Mouse (Mus musculus): ENCODE measurements around the gene Acvr1b.

The Acvr1b gene

GRCm38 (mm10) chr15:101146100-101146965 is 27.5 kb upstream of the Acvr1b start:
- DNase-seq (ENCODE audit: extremely low spot score, low spot score): no peak

- no peak for DNase-seq (ENCODE audit: extremely low spot score, low spot score)
Measured at GRCm38 (mm10) chr15:101147115-101147909, 26.6 kb upstream of the Acvr1b start.

- no peak for DNase-seq (ENCODE audit: extremely low spot score, low spot score)
Measured at GRCm38 (mm10) chr15:101147910-101148273, 26.0 kb upstream of the Acvr1b start.

- DNase-seq (ENCODE audit: extremely low spot score, low spot score): no peak
Measured at GRCm38 (mm10) chr15:101148604-101149003, 25.3 kb upstream of the Acvr1b start.

GRCm38 (mm10) chr15:101151409-101152261 is 22.2 kb upstream of the Acvr1b start:
- no peak for DNase-seq (ENCODE audit: extremely low spot score, low spot score)

- no peak for DNase-seq (ENCODE audit: extremely low spot score, low spot score)
Measured at GRCm38 (mm10) chr15:101154700-101155616, 18.9 kb upstream of the Acvr1b start.

GRCm38 (mm10) chr15:101160128-101160527 is 13.7 kb upstream of the Acvr1b start:
- DNase-seq (ENCODE audit: extremely low spot score, low spot score): no peak

GRCm38 (mm10) chr15:101160591-101160990 is 13.3 kb upstream of the Acvr1b start:
- DNase-seq (ENCODE audit: extremely low spot score, low spot score): peak; percentile 32

- no peak for DNase-seq (ENCODE audit: extremely low spot score, low spot score)
Measured at GRCm38 (mm10) chr15:101161534-101161933, 12.3 kb upstream of the Acvr1b start.

GRCm38 (mm10) chr15:101163056-101163458 is 10.8 kb upstream of the Acvr1b start:
- no peak for DNase-seq (ENCODE audit: extremely low spot score, low spot score)

GRCm38 (mm10) chr15:101163854-101164253 is 10.0 kb upstream of the Acvr1b start:
- no peak for DNase-seq (ENCODE audit: extremely low spot score, low spot score)

GRCm38 (mm10) chr15:101164291-101164690 is 9.6 kb upstream of the Acvr1b start:
- DNase-seq (ENCODE audit: extremely low spot score, low spot score): no peak

- DNase-seq (ENCODE audit: extremely low spot score, low spot score): no peak
Measured at GRCm38 (mm10) chr15:101165658-101166437, 8.0 kb upstream of the Acvr1b start.

GRCm38 (mm10) chr15:101167553-101167952 is 6.3 kb upstream of the Acvr1b start:
- DNase-seq (ENCODE audit: extremely low spot score, low spot score): no peak

GRCm38 (mm10) chr15:101169910-101170309 is 4.0 kb upstream of the Acvr1b start:
- no peak for DNase-seq (ENCODE audit: extremely low spot score, low spot score)

GRCm38 (mm10) chr15:101170413-101170980 is 3.4 kb upstream of the Acvr1b start:
- DNase-seq (ENCODE audit: extremely low spot score, low spot score): no peak

GRCm38 (mm10) chr15:101171272-101171671 is 2.6 kb upstream of the Acvr1b start:
- DNase-seq (ENCODE audit: extremely low spot score, low spot score): no peak

- DNase-seq (ENCODE audit: extremely low spot score, low spot score): no peak
Measured at GRCm38 (mm10) chr15:101172016-101172415, 1.9 kb upstream of the Acvr1b start.
